Mouse (Mus musculus) spleen, postnatal 4 days (tissue): ENCODE data around the gene Dcn.

Experiments used
- DNase-seq, 2 experiments: peaks; one replicate each; pipeline ENCODE4 v3.0.0; 2022; ENCODE audit warnings: low spot score in 2 of 2

Dcn gene

GRCm38 (mm10) chr10:97547740-97548139 lies 68.3 kb downstream of the Dcn start:
- DNase-seq: no peak

- no peak for DNase-seq
Observed at GRCm38 (mm10) chr10:97564957-97565856, 85.8 kb downstream of the Dcn start, which contains the start of gene Lum. Gene Lum (plus strand): TSS chr10:97565128.

GRCm38 (mm10) chr10:97567489-97568135 lies 88.2 kb downstream of the Dcn start:
- no peak for DNase-seq
